Mouse (Mus musculus) megakaryocyte, embryonic 14.5 days (primary cell): Measurements from ENCODE around the gene Abi1. TPM values are rescaled to one million over a fixed set of nuclear protein-coding genes. Genes with fewer than 3 reads are reported as not detected.
"Not testable (repeated sequence)": the region's sequence is repeated elsewhere in the genome, so short reads cannot be mapped to it uniquely, and the experiment has no call there.

Experiments used
- H3K27me3 ChIP-seq: replicated peaks from 2 replicates; pipeline ENCODE3; 2012; ENCODE audit warnings: inconsistent platforms
- H3K36me3 ChIP-seq: replicated peaks from 2 replicates; pipeline ENCODE3; 2012; ENCODE audit warnings: low read length, inconsistent platforms, mixed read lengths
- H3K4me1 ChIP-seq: 2 replicates; pipeline ENCODE4 v1.6.1; 2012; ENCODE audit warnings: inconsistent platforms
- H3K4me3 ChIP-seq: replicated peaks from 2 replicates; pipeline ENCODE3; 2012; ENCODE audit warnings: moderate library complexity, mild to moderate bottlenecking, inconsistent platforms
- H3K9me3 ChIP-seq: 2 replicates; pipeline ENCODE4 v1.6.1; 2012; ENCODE audit warnings: inconsistent platforms
- FLI1 ChIP-seq: IDR thresholded peaks from 2 replicates; pipeline ENCODE4 v1.6.1; 2012; ENCODE audit warnings: low read length, inconsistent platforms, mixed read lengths
- GATA1 ChIP-seq: IDR thresholded peaks from 3 replicates; pipeline ENCODE4 v1.6.1; 2012; ENCODE audit warnings: mixed read lengths, low read length, inconsistent platforms, borderline replicate concordance
- polyA plus RNA-seq: library from polyadenylated mRNA; stranded (reverse); fragments of >175 nt; gene quantifications from 2 replicates; pipeline ENCODE4 v1.2.3, GENCODE M21; 2012; ENCODE audit warnings: low replicate concordance; ENCODE audit not compliant: insufficient read depth

The Abi1 gene
- polyA plus RNA-seq, 1 experiment, result 61.8 TPM

DNA sequence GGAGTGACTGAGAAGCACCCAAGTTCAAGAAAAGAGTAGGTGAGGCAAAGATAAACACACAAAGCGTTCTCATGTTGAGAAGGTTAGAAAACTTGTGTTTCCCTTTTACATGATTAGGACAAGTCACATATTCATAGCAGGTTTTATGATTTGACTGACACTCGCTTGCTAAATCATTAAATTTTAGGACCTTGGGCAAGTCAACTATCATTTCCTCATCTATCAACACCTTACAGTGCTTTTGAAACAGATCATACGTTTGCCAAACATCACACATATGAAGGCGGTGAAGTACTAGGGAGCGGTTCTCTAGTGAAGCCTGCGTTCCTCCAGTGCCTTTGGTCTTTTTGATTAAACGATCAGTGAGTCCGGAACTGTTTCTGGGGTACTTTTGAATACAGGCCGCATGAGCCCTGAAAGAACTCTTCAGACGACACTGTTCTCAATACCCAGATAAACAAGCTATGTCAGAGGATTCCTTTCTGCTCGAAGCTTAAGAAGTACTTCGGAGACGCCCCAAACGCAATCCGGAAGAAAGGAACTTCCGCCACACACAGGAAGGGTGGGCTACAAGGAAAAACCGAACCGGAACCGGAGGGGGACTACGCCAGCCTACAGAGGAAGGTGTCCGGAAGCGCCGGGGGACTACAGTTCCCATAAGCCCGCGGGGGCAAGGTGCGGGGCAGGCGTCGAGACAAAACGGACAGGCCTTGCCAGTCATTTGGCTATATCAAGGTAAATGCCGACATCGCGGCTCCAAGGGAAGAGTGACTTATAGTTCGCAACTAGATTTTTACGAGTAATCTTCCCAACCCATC is 27.7 kb upstream of the Abi1 start, which contains the start of gene Acbd5:
Acbd5 (plus strand) TSS at position 616 of the 818 bp plus-strand sequence.
- no peaks in the 10 kb centered on the region; the same call in 1 of the 2 replicates for H3K9me3 ChIP-seq
- peak; percentile 93 for TF ChIP-seq FLI1
- TF ChIP-seq GATA1, result no peak
- peaks cover 15% of the 10 kb centered on the region for H3K36me3 ChIP-seq
- peaks cover 15% of the 10 kb centered on the region; the same call in 1 of the 2 replicates for H3K4me1 ChIP-seq
- H3K4me3 ChIP-seq, result peak within 1 kb of the TSS; percentile 100
- H3K27me3 ChIP-seq, result no peaks in the 10 kb centered on the region

DNA sequence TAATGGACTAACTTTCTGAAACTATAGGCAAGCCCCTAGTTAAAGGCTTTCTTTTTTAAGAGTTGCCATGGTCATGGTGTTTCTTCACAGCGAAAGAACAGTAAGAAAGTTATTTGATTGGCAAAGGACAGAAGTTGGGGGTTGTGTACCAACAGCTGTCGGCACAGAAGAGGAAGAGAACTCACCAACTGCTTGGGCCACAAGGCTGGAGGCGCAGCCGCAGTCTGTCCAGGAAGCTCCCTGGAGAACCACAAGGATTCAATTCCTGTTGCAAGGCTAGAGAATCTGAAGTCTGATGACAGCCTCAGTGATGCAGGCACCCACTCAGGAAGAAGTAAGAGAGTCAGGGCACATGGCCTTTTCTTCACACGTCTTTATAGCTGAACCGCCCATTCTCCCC is 12.5 kb upstream of the Abi1 start:
- peaks cover 53% of the 10 kb centered on the region for H3K4me1 ChIP-seq
- peak overlapping the region; percentile 81 for H3K4me3 ChIP-seq
- H3K9me3 ChIP-seq, result no peaks in the 10 kb centered on the region
- TF ChIP-seq GATA1 (no peak), FLI1 (no peak)
- H3K36me3 ChIP-seq, result no peaks in the 10 kb centered on the region
- H3K27me3 ChIP-seq, result no peaks in the 10 kb centered on the region

GRCm38 (mm10) chr2:23051890-23052289 is 11.8 kb upstream of the Abi1 start:
- Histone ChIP-seq H3K4me1 (peaks cover 58% of the 10 kb centered on the region), H3K36me3 (no peaks in the 10 kb centered on the region), H3K9me3 (no peaks in the 10 kb centered on the region), H3K4me3 (peak overlapping the region; percentile 60), H3K27me3 (no peaks in the 10 kb centered on the region)
- TF ChIP-seq GATA1 (no peak), FLI1 (no peak)

- Histone ChIP-seq H3K4me1 (peaks cover 44% of the 10 kb centered on the region), H3K9me3 (no peaks in the 10 kb centered on the region), H3K4me3 (no peak overlapping the region), H3K36me3 (no peaks in the 10 kb centered on the region), H3K27me3 (no peaks in the 10 kb centered on the region)
- TF ChIP-seq GATA1, result no peak
- no peak for TF ChIP-seq FLI1
These were observed 8.0 kb upstream of the Abi1 start for GRCm38 (mm10) chr2:23048006-23048405.

DNA sequence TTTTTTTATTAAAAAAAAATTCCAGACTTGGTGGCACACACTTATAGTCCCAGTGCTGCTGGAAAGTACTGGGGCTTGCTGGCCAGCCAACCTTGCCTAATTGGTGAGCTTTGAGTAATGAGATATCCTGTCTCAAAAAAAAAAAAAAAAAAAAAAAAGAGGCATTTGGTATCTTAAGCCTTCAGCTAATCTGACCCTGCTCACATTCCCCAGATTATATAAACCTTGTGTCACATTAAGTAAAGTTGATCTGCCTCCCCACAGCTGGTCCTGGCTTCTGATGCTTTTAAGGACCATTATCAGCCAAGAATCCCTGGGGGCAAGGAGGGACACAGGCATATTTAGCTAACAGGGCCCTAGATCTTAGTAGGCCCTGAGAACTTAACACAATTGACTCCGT is 5.7 kb upstream of the Abi1 start:
- peaks cover 34% of the 10 kb centered on the region for H3K4me1 ChIP-seq
- no peaks in the 10 kb centered on the region for H3K9me3 ChIP-seq
- TF ChIP-seq FLI1 (no peak), GATA1 (no peak)
- H3K4me3 ChIP-seq, result no peak overlapping the region
- no peaks in the 10 kb centered on the region for H3K27me3 ChIP-seq
- H3K36me3 ChIP-seq, result no peaks in the 10 kb centered on the region

GRCm38 (mm10) chr2:23042189-23042588 is 2.1 kb upstream of the Abi1 start:
- H3K4me1 ChIP-seq, result peaks cover 27% of the 10 kb centered on the region
- no peak overlapping the region for H3K4me3 ChIP-seq
- H3K36me3 ChIP-seq, result peaks cover 2% of the 10 kb centered on the region
- no peak for TF ChIP-seq FLI1
- TF ChIP-seq GATA1, result no peak
- no peaks in the 10 kb centered on the region for H3K27me3 ChIP-seq
- no peaks in the 10 kb centered on the region for H3K9me3 ChIP-seq

DNA sequence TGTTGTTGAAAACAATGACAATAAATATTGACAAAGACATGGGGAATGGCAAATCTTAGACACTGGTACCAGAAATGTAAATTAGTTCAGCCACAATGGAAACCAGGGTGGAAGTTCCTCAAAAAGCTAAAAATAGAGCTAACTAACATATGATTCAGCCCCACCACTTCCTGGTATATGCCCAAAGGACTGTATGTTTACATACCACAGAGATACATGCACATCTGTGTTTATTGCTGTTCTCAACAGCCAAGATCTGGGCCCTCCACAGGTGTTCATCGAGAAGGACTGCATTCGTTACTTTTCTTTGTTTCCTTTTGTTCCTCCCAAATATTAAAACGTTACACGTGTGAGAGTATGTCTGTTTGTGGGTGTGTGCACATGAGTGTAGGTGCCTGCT is 1.4 kb upstream of the Abi1 start:
- peak overlapping the region; percentile 28 for H3K4me3 ChIP-seq
- TF ChIP-seq FLI1 (no peak), GATA1 (no peak)
- peaks cover 33% of the 10 kb centered on the region for H3K4me1 ChIP-seq

GRCm38 (mm10) chr2:23040690-23041089 is 649 bp upstream of the Abi1 start:
- H3K9me3 ChIP-seq, H3K36me3 ChIP-seq, H3K27me3 ChIP-seq: not testable (repeated sequence)
- Histone ChIP-seq H3K4me1 (peaks cover 40% of the 10 kb centered on the region), H3K4me3 (peak overlapping the region; percentile 98)

More for the DNA sequence above, 1.4 kb upstream of the Abi1 start:
- Histone ChIP-seq H3K27me3 (no peaks in the 10 kb centered on the region), H3K36me3 (peaks cover 2% of the 10 kb centered on the region), H3K9me3 (no peaks in the 10 kb centered on the region)

GRCm38 (mm10) chr2:23039082-23040000 is 700 bp downstream of the Abi1 start:
- TF ChIP-seq FLI1, result no peak
- no peak for TF ChIP-seq GATA1
- peak overlapping the region; percentile 98 for H3K4me3 ChIP-seq
- no peaks in the 10 kb centered on the region for H3K27me3 ChIP-seq
- H3K4me1 ChIP-seq, result peaks cover 50% of the 10 kb centered on the region
- H3K36me3 ChIP-seq, result peaks cover 8% of the 10 kb centered on the region
- H3K9me3 ChIP-seq, result no peaks in the 10 kb centered on the region

DNA sequence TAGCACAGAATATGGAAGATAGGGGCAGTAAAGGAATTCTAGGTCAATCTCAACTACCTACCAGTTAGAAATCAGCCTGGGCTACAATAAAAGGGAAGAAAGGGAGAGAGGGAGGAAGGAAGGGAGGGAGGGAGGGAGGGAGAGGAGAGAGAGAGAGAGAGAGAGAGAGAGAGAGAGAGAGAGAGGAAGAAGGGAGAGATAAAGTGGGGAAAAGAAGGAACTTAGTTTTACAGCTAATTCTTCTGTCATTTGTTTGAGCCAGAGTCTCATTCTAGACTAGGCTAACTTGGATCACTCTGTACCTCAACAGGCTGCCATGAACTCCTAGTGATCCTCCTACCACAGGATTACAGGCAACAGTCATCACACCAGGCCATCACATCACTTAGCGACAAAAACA is 4.6 kb downstream of the Abi1 start:
- Histone ChIP-seq H3K36me3 (peaks cover 43% of the 10 kb centered on the region), H3K4me1 (peaks cover 66% of the 10 kb centered on the region)
- TF ChIP-seq GATA1 (no peak), FLI1 (no peak)

More for the DNA sequence above, 4.6 kb downstream of the Abi1 start:
- Histone ChIP-seq H3K4me3 (peak overlapping the region; percentile 56), H3K9me3 (no peaks in the 10 kb centered on the region), H3K27me3 (no peaks in the 10 kb centered on the region)
